Mouse (Mus musculus) neural tube, embryonic 13.5 days (tissue): ENCODE results near the gene Pkd1l1. TPM values are rescaled to one million over a fixed set of nuclear protein-coding genes. Genes with fewer than 3 reads are reported as not detected.

ENCODE experiments used
- ATAC-seq: fragments of 200-750 bp; cut with Nextera tagmentation; 2 replicates; pipeline ENCODE4 v1.8.0; 2017; ENCODE audit warnings: low read depth, mild to moderate bottlenecking, moderate TSS enrichment, moderate library complexity
- H3K27ac ChIP-seq: fragments of 300-500 bp; sonication (generic); replicated peaks from 2 replicates; pipeline ENCODE4 v1.5.1; 2015; ENCODE audit warnings: moderate library complexity, mild to moderate bottlenecking, inconsistent platforms
- H3K27me3 ChIP-seq: fragments of 300-500 bp; sonication (generic); 2 replicates; pipeline ENCODE4 v1.6.1; 2015; ENCODE audit warnings: mild to moderate bottlenecking, inconsistent platforms
- H3K36me3 ChIP-seq: fragments of 300-500 bp; sonication (generic); 2 replicates; pipeline ENCODE4 v1.6.1; 2015; ENCODE audit warnings: mild to moderate bottlenecking, inconsistent platforms
- H3K4me1 ChIP-seq: fragments of 300-500 bp; sonication (generic); replicated peaks from 2 replicates; pipeline ENCODE4 v1.6.1; 2015; ENCODE audit warnings: inconsistent platforms
- H3K4me2 ChIP-seq: fragments of 300-500 bp; sonication (generic); 2 replicates; pipeline ENCODE4 v1.6.1; 2015; ENCODE audit warnings: inconsistent platforms, mild to moderate bottlenecking, moderate library complexity
- H3K4me3 ChIP-seq: fragments of 300-500 bp; sonication (generic); 2 replicates; pipeline ENCODE4 v1.5.1; 2015; ENCODE audit warnings: mild to moderate bottlenecking, inconsistent platforms
- H3K9ac ChIP-seq: fragments of 300-500 bp; sonication (generic); 2 replicates; pipeline ENCODE4 v1.6.1; 2015; ENCODE audit warnings: moderate library complexity, mild to moderate bottlenecking, inconsistent platforms
- H3K9me3 ChIP-seq: fragments of 300-500 bp; sonication (generic); 2 replicates; pipeline ENCODE4 v1.6.1; 2016; ENCODE audit warnings: inconsistent platforms
- WGBS: fragments of 180-500 bp; shearing (Covaris S2); methylation state at CpG from one replicate; pipeline ENCODE4 v1.1.7; 2015; 5-methylcytosine and 5-hydroxymethylcytosine counted together
- polyA plus RNA-seq: library from polyadenylated mRNA; unstranded; fragments of >200 nt; fragmentation: Nextera tagmentation; extraction: Ambion mirVana; gene quantifications from 2 replicates; pipeline ENCODE4 v1.2.1, GENCODE M21; 2015

Pkd1l1 gene
- polyA plus RNA-seq, 1 experiment from 2014 or later: 0.21 TPM

GRCm38 (mm10) chr11:8847627-8848026 lies 125.4 kb downstream of the Pkd1l1 start:
- no peak overlapping the region for H3K9ac ChIP-seq

GRCm38 (mm10) chr11:8836176-8836575 lies 136.9 kb downstream of the Pkd1l1 start:
- no peaks in the 10 kb centered on the region for H3K36me3 ChIP-seq
- no peaks in the 10 kb centered on the region for H3K9me3 ChIP-seq
- no peak overlapping the region for H3K4me2 ChIP-seq
- WGBS: 95% methylated on average over 6 of the region's 6 CpGs
- H3K4me1 ChIP-seq: no peaks in the 10 kb centered on the region
- ATAC-seq: no peak
- H3K4me3 ChIP-seq: no peak overlapping the region
- H3K27me3 ChIP-seq: no peaks in the 10 kb centered on the region
- H3K27ac ChIP-seq: no peak overlapping the region
- H3K9ac ChIP-seq: no peak overlapping the region

More at GRCm38 (mm10) chr11:8847627-8848026, 125.4 kb downstream of the Pkd1l1 start:
- no peaks in the 10 kb centered on the region for H3K4me1 ChIP-seq
- H3K4me2 ChIP-seq: no peak overlapping the region
- 89% methylated on average over 2 of the region's 2 CpGs for WGBS
- H3K27me3 ChIP-seq: no peaks in the 10 kb centered on the region
- ATAC-seq: no peak
- no peaks in the 10 kb centered on the region for H3K36me3 ChIP-seq
- no peaks in the 10 kb centered on the region for H3K9me3 ChIP-seq
- no peak overlapping the region for H3K27ac ChIP-seq
- H3K4me3 ChIP-seq: no peak overlapping the region

- H3K9me3 ChIP-seq: no peaks in the 10 kb centered on the region
- H3K27me3 ChIP-seq: no peaks in the 10 kb centered on the region
- no peak overlapping the region for H3K9ac ChIP-seq
- no peaks in the 10 kb centered on the region for H3K36me3 ChIP-seq
- H3K4me2 ChIP-seq: no peak overlapping the region
- no peak overlapping the region for H3K27ac ChIP-seq
- WGBS: 81% methylated on average over 4 of the region's 4 CpGs
- H3K4me1 ChIP-seq: no peaks in the 10 kb centered on the region
- ATAC-seq: no peak
- no peak overlapping the region for H3K4me3 ChIP-seq
Observed at GRCm38 (mm10) chr11:8834121-8834520, 138.9 kb downstream of the Pkd1l1 start.

- H3K27me3 ChIP-seq: no peaks in the 10 kb centered on the region
- ATAC-seq: no peak
- H3K9me3 ChIP-seq: no peaks in the 10 kb centered on the region
- H3K4me2 ChIP-seq: no peak overlapping the region
- H3K4me3 ChIP-seq: no peak overlapping the region
- H3K27ac ChIP-seq: no peak overlapping the region
- H3K4me1 ChIP-seq: no peaks in the 10 kb centered on the region
- 70% methylated on average over 4 of the region's 4 CpGs for WGBS
- H3K9ac ChIP-seq: no peak overlapping the region
- no peaks in the 10 kb centered on the region for H3K36me3 ChIP-seq
Observed at GRCm38 (mm10) chr11:8830551-8830950, 142.5 kb downstream of the Pkd1l1 start.

- ATAC-seq: no peak
- H3K9ac ChIP-seq: no peak overlapping the region
- no peak overlapping the region for H3K4me2 ChIP-seq
- no peaks in the 10 kb centered on the region for H3K36me3 ChIP-seq
- H3K4me3 ChIP-seq: no peak overlapping the region
- H3K27me3 ChIP-seq: no peaks in the 10 kb centered on the region
- H3K4me1 ChIP-seq: no peaks in the 10 kb centered on the region
- H3K27ac ChIP-seq: no peak overlapping the region
- no peaks in the 10 kb centered on the region for H3K9me3 ChIP-seq
- WGBS: 64% methylated on average over 3 of the region's 3 CpGs
Observed at GRCm38 (mm10) chr11:8829561-8829960, 143.5 kb downstream of the Pkd1l1 start.

GRCm38 (mm10) chr11:8828836-8829526 lies 144.1 kb downstream of the Pkd1l1 start:
- Histone ChIP-seq H3K9ac (no peak overlapping the region), H3K4me1 (no peaks in the 10 kb centered on the region), H3K4me3 (no peak overlapping the region), H3K36me3 (no peaks in the 10 kb centered on the region), H3K27me3 (no peaks in the 10 kb centered on the region), H3K9me3 (no peaks in the 10 kb centered on the region), H3K27ac (no peak overlapping the region), H3K4me2 (no peak overlapping the region)
- 79% methylated on average over 9 of the region's 9 CpGs for WGBS
- ATAC-seq: no peak

- Histone ChIP-seq H3K4me3 (no peak overlapping the region), H3K4me2 (no peak overlapping the region), H3K9ac (no peak overlapping the region), H3K36me3 (no peaks in the 10 kb centered on the region), H3K4me1 (no peaks in the 10 kb centered on the region), H3K9me3 (no peaks in the 10 kb centered on the region), H3K27me3 (no peaks in the 10 kb centered on the region), H3K27ac (no peak overlapping the region)
- 91% methylated on average over 5 of the region's 5 CpGs for WGBS
- ATAC-seq: no peak
Observed at GRCm38 (mm10) chr11:8826609-8827008, 146.5 kb downstream of the Pkd1l1 start.

GRCm38 (mm10) chr11:8826046-8826445 lies 147.0 kb downstream of the Pkd1l1 start:
- H3K4me2 ChIP-seq: no peak overlapping the region
- no peak overlapping the region for H3K9ac ChIP-seq
- no peaks in the 10 kb centered on the region for H3K9me3 ChIP-seq
- H3K4me3 ChIP-seq: no peak overlapping the region
- no peaks in the 10 kb centered on the region for H3K27me3 ChIP-seq
- no peaks in the 10 kb centered on the region for H3K4me1 ChIP-seq
- no peak for ATAC-seq
- H3K36me3 ChIP-seq: no peaks in the 10 kb centered on the region
- no peak overlapping the region for H3K27ac ChIP-seq
- WGBS: 78% methylated on average over 3 of the region's 3 CpGs

GRCm38 (mm10) chr11:8825413-8825812 lies 147.7 kb downstream of the Pkd1l1 start:
- whole genome bisulfite sequencing: 94% methylated on average over 3 of the region's 3 CpGs
- H3K27ac ChIP-seq: no peak overlapping the region

GRCm38 (mm10) chr11:8821403-8821802 lies 151.7 kb downstream of the Pkd1l1 start:
- ATAC-seq: no peak
- Histone ChIP-seq H3K27ac (no peak overlapping the region), H3K9ac (no peak overlapping the region), H3K4me1 (no peaks in the 10 kb centered on the region), H3K36me3 (no peaks in the 10 kb centered on the region), H3K4me2 (no peak overlapping the region), H3K27me3 (no peaks in the 10 kb centered on the region), H3K4me3 (no peak overlapping the region), H3K9me3 (no peaks in the 10 kb centered on the region)
- WGBS: 86% methylated on average over 4 of the region's 4 CpGs

More at GRCm38 (mm10) chr11:8825413-8825812, 147.7 kb downstream of the Pkd1l1 start:
- no peaks in the 10 kb centered on the region for H3K9me3 ChIP-seq
- ATAC-seq: no peak
- no peaks in the 10 kb centered on the region for H3K4me1 ChIP-seq
- no peaks in the 10 kb centered on the region for H3K36me3 ChIP-seq
- no peak overlapping the region for H3K9ac ChIP-seq
- H3K4me3 ChIP-seq: no peak overlapping the region
- H3K4me2 ChIP-seq: no peak overlapping the region
- H3K27me3 ChIP-seq: no peaks in the 10 kb centered on the region

GRCm38 (mm10) chr11:8817376-8817775 lies 155.7 kb downstream of the Pkd1l1 start:
- no peak overlapping the region for H3K4me3 ChIP-seq
- H3K9ac ChIP-seq: no peak overlapping the region
- no peak overlapping the region for H3K4me2 ChIP-seq
- H3K36me3 ChIP-seq: no peaks in the 10 kb centered on the region
- no peaks in the 10 kb centered on the region for H3K27me3 ChIP-seq
- no peak overlapping the region for H3K27ac ChIP-seq
- ATAC-seq: no peak
- no peaks in the 10 kb centered on the region for H3K9me3 ChIP-seq
- peaks cover 6% of the 10 kb centered on the region; the same call in 1 of the 2 replicates for H3K4me1 ChIP-seq
- WGBS: 74% methylated on average over 3 of the region's 3 CpGs

- H3K36me3 ChIP-seq: no peaks in the 10 kb centered on the region
- H3K9me3 ChIP-seq: no peaks in the 10 kb centered on the region
- H3K27ac ChIP-seq: no peak overlapping the region
- peaks cover 13% of the 10 kb centered on the region for H3K4me1 ChIP-seq
- no peak overlapping the region for H3K4me3 ChIP-seq
- H3K9ac ChIP-seq: no peak overlapping the region
- H3K4me2 ChIP-seq: no peak overlapping the region
- ATAC-seq: no peak
- 68% methylated on average over 4 of the region's 4 CpGs for WGBS
- H3K27me3 ChIP-seq: no peaks in the 10 kb centered on the region
Observed at GRCm38 (mm10) chr11:8814097-8814790, 158.8 kb downstream of the Pkd1l1 start.
